Mouse (Mus musculus) myocyte (in vitro differentiated cells): Measurements from ENCODE around the gene Hs1bp3.

Source experiments
- E2F4 ChIP-seq: IDR thresholded peaks from one replicate; pipeline ENCODE4 v1.6.1; 2011; ENCODE audit warnings: mild to moderate bottlenecking, control low read depth, moderate library complexity; ENCODE audit not compliant: insufficient read depth
- MAX ChIP-seq: IDR thresholded peaks from one replicate; pipeline ENCODE4 v1.6.1; 2011; ENCODE audit warnings: low read depth, mild to moderate bottlenecking, control low read depth
- MYOG ChIP-seq, 3 experiments: IDR thresholded peaks; one replicate each; pipeline ENCODE4 v1.6.1; 2011; ENCODE audit warnings: control low read depth in 2 of 3, low read depth in 2 of 3, mild to moderate bottlenecking in 2 of 3; ENCODE audit not compliant: insufficient read length in 2 of 3, control insufficient read depth in 1 of 3, insufficient read depth in 1 of 3
- POLR2A ChIP-seq: IDR thresholded peaks from one replicate; pipeline ENCODE4 v1.6.1; 2011; ENCODE audit warnings: low read depth, mild to moderate bottlenecking, control low read depth, moderate library complexity; ENCODE audit not compliant: insufficient read length
- POLR2AphosphoS2 ChIP-seq: IDR thresholded peaks from one replicate; pipeline ENCODE4 v1.6.1; 2011; ENCODE audit warnings: low read depth, control low read depth; ENCODE audit not compliant: insufficient read length
- SRF ChIP-seq: IDR thresholded peaks from one replicate; pipeline ENCODE4 v1.6.1; 2011; ENCODE audit warnings: low read depth; ENCODE audit not compliant: control insufficient read depth, insufficient read length
- TCF12 ChIP-seq: IDR thresholded peaks from one replicate; pipeline ENCODE4 v1.6.1; 2011; ENCODE audit warnings: mild to moderate bottlenecking, control low read depth; ENCODE audit not compliant: poor library complexity, insufficient read depth, severe bottlenecking
- USF1 ChIP-seq: IDR thresholded peaks from one replicate; pipeline ENCODE4 v1.6.1; 2011; ENCODE audit warnings: low read depth, mild to moderate bottlenecking, control low read depth, moderate library complexity

- no peak for TF ChIP-seq USF1
- no peak for TF ChIP-seq POLR2AphosphoS2
- no peak for TF ChIP-seq POLR2A
- no peak for TF ChIP-seq MYOG (IDR thresholded peaks at IDR 0.05; ENCODE audit: control insufficient read depth in 1 of 3, insufficient read depth in 1 of 3, insufficient read length in 2 of 3, low read depth in 2 of 3)
- no peak for TF ChIP-seq TCF12
- TF ChIP-seq MAX: no peak
- TF ChIP-seq E2F4: no peak
- TF ChIP-seq SRF: no peak
These were observed 30.1 kb downstream of the Hs1bp3 start for GRCm38 (mm10) chr12:8343381-8343780.
